Mouse (Mus musculus): ENCODE results near the gene Gm136. TPM values are rescaled to one million over a fixed set of nuclear protein-coding genes. Genes with fewer than 3 reads are reported as not detected.

The Gm136 gene
- polyA plus RNA-seq, 1 experiment, result not detected

DNA sequence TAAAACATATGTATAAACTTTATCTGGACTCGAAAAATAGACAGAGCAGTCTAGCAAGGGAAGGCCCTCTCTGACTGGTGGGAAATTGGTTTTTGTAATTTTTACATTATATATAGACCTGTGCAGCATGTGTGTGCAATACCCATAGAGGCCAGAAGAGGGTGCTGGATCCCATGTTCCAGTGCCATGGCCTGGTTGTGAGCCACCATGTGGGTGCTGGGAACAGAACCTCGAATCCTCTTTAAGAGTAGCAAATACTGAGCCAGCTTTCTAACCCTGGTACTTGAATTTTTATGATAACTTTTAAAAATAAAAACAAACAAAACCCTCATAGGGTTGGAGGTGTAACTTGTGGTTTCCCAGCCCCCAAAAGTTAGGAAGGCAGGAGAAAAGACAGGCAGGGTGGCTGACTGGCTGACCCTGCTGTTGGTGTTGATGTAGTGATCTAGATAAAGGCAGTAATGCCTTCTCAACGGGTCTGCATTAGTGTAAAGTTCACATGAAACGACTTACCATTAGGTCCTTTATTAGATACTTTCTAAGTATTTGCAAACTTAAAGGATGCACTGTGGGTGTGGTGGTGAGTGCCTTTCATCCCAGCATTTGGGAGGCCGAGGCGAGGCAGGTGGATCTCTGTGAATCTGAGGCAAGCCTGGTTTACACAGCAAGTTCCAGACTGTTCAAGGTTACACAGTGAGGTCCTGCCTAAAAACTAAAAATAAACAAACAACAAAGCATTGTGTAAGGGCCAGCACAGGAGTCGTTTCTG lies 35.8 kb downstream of the Gm136 start:
- Histone ChIP-seq H3K27me3 (replicated peaks) (peaks cover 2% of the 10 kb centered on the region), H3K4me1 (no peaks in the 10 kb centered on the region), H3K36me3 (replicated peaks; ENCODE audit: low read length) (no peaks in the 10 kb centered on the region), H3K9me3 (peaks cover 32% of the 10 kb centered on the region), H3K4me3 (replicated peaks) (no peak overlapping the region)
- no peak for TF ChIP-seq FLI1 (IDR thresholded peaks at IDR 0.05; ENCODE audit: low read length)
- TF ChIP-seq GATA1 (IDR thresholded peaks at IDR 0.05; ENCODE audit: borderline replicate concordance, low read length), result no peak

DNA sequence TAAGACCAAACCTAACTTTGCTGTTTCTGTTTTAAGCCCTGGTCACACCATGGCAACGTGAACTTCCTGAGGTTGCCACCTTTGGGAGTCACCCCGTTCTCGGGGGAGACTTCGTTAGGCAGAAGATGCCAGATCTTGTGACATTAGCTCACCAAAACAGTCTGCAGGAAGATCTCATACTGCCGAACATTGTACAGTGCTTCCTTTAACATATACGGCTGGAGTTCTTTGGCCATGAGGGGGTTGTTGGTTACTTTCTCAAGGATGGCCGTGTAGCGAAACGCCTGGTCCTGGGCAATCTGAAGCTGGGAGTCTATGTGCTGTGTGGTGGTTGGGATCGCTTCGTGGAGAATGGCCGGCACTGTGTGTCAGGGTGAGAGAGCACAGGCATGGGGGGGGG lies 36.6 kb downstream of the Gm136 start:
- Histone ChIP-seq H3K27me3 (replicated peaks) (peaks cover 2% of the 10 kb centered on the region), H3K36me3 (replicated peaks; ENCODE audit: low read length) (no peaks in the 10 kb centered on the region), H3K4me1 (no peaks in the 10 kb centered on the region), H3K4me3 (replicated peaks) (no peak overlapping the region), H3K9me3 (peaks cover 32% of the 10 kb centered on the region)
- TF ChIP-seq GATA1 (IDR thresholded peaks at IDR 0.05; ENCODE audit: borderline replicate concordance, low read length), result no peak
- TF ChIP-seq FLI1 (IDR thresholded peaks at IDR 0.05; ENCODE audit: low read length), result no peak

DNA sequence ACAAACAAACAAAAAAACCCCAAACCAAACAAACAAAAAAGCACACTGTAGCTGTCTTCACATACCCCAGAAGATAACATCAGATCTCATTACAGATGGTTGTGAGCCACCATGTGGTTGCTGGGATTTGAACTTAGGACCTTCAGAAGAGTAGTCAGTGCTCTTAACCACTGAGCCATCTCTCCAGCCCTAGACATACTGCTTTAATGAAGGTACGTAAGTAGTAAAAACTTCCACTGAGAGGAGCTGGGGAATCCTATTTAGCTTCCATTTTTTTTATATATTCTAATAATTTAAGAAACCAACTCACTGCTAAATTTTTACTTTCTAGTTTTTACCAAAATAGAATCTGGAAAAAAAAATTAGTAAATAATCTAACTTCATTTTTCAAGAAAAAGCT lies 41.0 kb downstream of the Gm136 start:
- no peak overlapping the region for H3K4me3 ChIP-seq (replicated peaks)
- peaks cover 31% of the 10 kb centered on the region for H3K9me3 ChIP-seq
- H3K36me3 ChIP-seq (replicated peaks; ENCODE audit: low read length), result no peaks in the 10 kb centered on the region
- no peaks in the 10 kb centered on the region for H3K27me3 ChIP-seq (replicated peaks)
- TF ChIP-seq GATA1 (IDR thresholded peaks at IDR 0.05; ENCODE audit: borderline replicate concordance, low read length) (no peak), FLI1 (IDR thresholded peaks at IDR 0.05; ENCODE audit: low read length) (no peak)
- H3K4me1 ChIP-seq, result no peaks in the 10 kb centered on the region

DNA sequence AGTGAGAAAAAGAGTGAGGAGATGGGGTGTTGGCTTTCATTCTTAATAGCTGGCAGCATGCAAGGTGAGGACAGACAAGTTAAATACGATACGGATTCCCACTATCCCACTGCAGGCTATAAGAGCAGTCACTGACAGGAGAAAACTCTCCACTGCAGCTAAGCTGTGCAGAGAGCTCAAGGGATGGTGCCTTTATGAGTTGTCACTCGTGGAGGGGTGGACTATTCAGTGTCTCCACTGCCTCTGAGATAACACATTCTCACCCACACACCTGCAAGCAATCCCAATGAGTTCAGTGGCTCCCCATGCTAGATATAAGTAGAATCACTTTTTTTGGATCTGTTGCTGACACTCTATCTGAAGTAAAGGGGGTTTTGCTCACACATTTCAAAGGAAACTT lies 47.9 kb downstream of the Gm136 start:
- Histone ChIP-seq H3K36me3 (replicated peaks; ENCODE audit: low read length) (no peaks in the 10 kb centered on the region), H3K4me3 (replicated peaks) (no peak overlapping the region), H3K9me3 (peaks cover 20% of the 10 kb centered on the region), H3K27me3 (replicated peaks) (no peaks in the 10 kb centered on the region), H3K4me1 (no peaks in the 10 kb centered on the region)
- no peak for TF ChIP-seq FLI1 (IDR thresholded peaks at IDR 0.05; ENCODE audit: low read length)
- TF ChIP-seq GATA1 (IDR thresholded peaks at IDR 0.05; ENCODE audit: borderline replicate concordance, low read length), result no peak

DNA sequence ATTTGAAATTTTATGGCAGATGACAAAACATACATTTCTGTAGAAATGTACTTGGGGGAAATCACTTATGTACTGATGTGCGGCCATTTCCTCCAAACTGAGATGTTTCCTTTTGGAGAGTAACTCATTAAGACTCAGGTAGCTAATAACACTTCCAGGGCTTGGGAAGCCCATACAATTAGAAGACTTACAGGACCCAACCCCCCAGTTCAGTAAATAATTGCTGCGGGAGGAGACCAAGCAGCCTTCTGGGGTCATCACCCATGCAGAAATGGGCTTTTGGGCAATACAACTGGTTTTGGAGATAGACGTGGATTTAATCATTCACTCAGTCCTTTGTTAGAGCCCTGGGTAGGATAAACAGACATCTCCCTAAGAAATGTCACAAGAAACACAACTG lies 48.8 kb downstream of the Gm136 start:
- peaks cover 20% of the 10 kb centered on the region for H3K9me3 ChIP-seq
- no peak for TF ChIP-seq FLI1 (IDR thresholded peaks at IDR 0.05; ENCODE audit: low read length)
- TF ChIP-seq GATA1 (IDR thresholded peaks at IDR 0.05; ENCODE audit: borderline replicate concordance, low read length), result no peak
- H3K4me1 ChIP-seq, result no peaks in the 10 kb centered on the region
- H3K36me3 ChIP-seq (replicated peaks; ENCODE audit: low read length), result no peaks in the 10 kb centered on the region
- no peak overlapping the region for H3K4me3 ChIP-seq (replicated peaks)
- H3K27me3 ChIP-seq (replicated peaks), result no peaks in the 10 kb centered on the region

DNA sequence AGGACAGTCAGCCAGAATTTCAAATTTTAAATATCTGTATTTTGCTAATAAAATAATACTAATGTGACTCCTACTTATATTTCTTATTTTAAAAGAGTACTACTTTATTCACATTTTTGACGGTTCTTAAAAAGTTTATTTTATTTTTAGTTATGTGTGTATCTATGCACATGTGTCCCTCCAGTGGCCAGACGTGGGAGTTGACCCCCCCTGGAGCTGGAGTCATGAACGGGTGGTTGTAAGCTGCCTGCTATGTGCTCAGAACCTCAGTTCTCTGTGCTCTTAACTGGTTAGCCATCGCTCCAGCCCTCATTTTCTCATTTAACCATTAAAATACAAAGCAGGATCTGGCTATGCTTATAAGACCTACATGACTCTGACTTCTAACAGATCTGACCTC lies 53.0 kb downstream of the Gm136 start:
- H3K4me1 ChIP-seq, result no peaks in the 10 kb centered on the region
- H3K36me3 ChIP-seq (replicated peaks; ENCODE audit: low read length), result no peaks in the 10 kb centered on the region
- TF ChIP-seq FLI1 (IDR thresholded peaks at IDR 0.05; ENCODE audit: low read length) (no peak), GATA1 (IDR thresholded peaks at IDR 0.05; ENCODE audit: borderline replicate concordance, low read length) (no peak)
- peaks cover 7% of the 10 kb centered on the region; the same call in 1 of the 2 replicates for H3K9me3 ChIP-seq
- no peak overlapping the region for H3K4me3 ChIP-seq (replicated peaks)
- H3K27me3 ChIP-seq (replicated peaks), result peaks cover 1% of the 10 kb centered on the region

DNA sequence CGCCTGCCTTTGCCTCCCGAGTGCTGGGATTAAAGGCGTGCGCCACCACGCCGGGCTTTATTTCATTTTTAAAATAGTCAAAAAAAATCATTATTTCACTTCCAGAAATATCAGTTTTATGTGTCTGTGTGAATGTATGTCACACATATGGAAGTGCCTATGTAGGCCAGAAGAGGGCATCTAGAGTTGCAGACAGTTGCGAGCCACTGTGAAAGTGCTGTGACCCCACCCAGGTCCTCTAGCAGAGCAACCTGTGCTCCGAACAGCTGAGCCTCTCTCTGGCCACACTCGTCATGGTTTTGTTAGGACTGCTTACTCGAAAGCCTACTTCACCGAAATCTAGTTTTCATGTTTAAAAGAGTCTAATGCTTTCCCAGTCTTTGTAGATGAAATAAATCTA lies 53.8 kb downstream of the Gm136 start:
- H3K36me3 ChIP-seq (replicated peaks; ENCODE audit: low read length), result no peaks in the 10 kb centered on the region
- TF ChIP-seq FLI1 (IDR thresholded peaks at IDR 0.05; ENCODE audit: low read length) (no peak), GATA1 (IDR thresholded peaks at IDR 0.05; ENCODE audit: borderline replicate concordance, low read length) (no peak)
- peaks cover 7% of the 10 kb centered on the region; the same call in 1 of the 2 replicates for H3K9me3 ChIP-seq
- peaks cover 1% of the 10 kb centered on the region for H3K27me3 ChIP-seq (replicated peaks)
- no peaks in the 10 kb centered on the region for H3K4me1 ChIP-seq
- no peak overlapping the region for H3K4me3 ChIP-seq (replicated peaks)

DNA sequence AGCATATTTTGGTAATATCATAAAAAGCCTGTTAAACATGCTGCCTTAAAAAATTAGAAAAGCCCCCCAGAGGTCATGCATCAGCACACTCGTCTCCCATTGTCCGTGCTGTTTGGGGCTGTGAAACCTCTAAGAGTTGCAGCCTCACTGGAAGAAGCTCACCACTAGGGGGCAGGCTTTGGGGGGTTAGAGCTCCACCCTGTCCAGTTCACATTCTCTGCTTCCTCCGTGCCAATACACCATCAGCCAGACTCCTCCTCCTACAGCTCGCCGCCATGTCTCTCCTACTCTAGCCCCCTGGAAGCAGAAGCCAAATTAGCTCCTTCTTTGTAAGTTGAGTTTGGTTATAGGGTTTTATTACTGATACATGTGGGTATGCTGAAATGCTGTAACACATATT lies 54.5 kb downstream of the Gm136 start:
- no peaks in the 10 kb centered on the region for H3K36me3 ChIP-seq (replicated peaks; ENCODE audit: low read length)
- peaks cover 7% of the 10 kb centered on the region; the same call in 1 of the 2 replicates for H3K9me3 ChIP-seq
- no peaks in the 10 kb centered on the region for H3K4me1 ChIP-seq
- no peak for TF ChIP-seq FLI1 (IDR thresholded peaks at IDR 0.05; ENCODE audit: low read length)
- no peak for TF ChIP-seq GATA1 (IDR thresholded peaks at IDR 0.05; ENCODE audit: borderline replicate concordance, low read length)
- H3K4me3 ChIP-seq (replicated peaks), result no peak overlapping the region
- peaks cover 1% of the 10 kb centered on the region for H3K27me3 ChIP-seq (replicated peaks)

Other genes with a start within 250 kb of the Gm136 start
- 69.1 and 145 TPM in 2 replicates for gene Akirin2, start 205.3 kb downstream of the Gm136 start, polyA plus RNA-seq (2012; ENCODE audit: insufficient read depth, low replicate concordance)
- 1.9 TPM in 1 of 2 replicates, not detected in the other for gene Orc3, start 141.3 kb downstream of the Gm136 start, polyA plus RNA-seq (2012; ENCODE audit: insufficient read depth, low replicate concordance)
- 2.0 and 17.6 TPM in 2 replicates for gene Rars2, start 141.3 kb downstream of the Gm136 start, polyA plus RNA-seq (2012; ENCODE audit: insufficient read depth, low replicate concordance)
- gene Slc35a1, start 68.8 kb downstream of the Gm136 start, polyA plus RNA-seq (2012; ENCODE audit: insufficient read depth, low replicate concordance), result 0.87 TPM in 1 of 2 replicates, not detected in the other
- gene Cfap206, start 26.1 kb downstream of the Gm136 start, polyA plus RNA-seq (2012; ENCODE audit: insufficient read depth, low replicate concordance), result not detected in 2 replicates
- 5.0 TPM in 1 of 2 replicates, not detected in the other for gene Smim8, start 22.2 kb upstream of the Gm136 start, polyA plus RNA-seq (2012; ENCODE audit: insufficient read depth, low replicate concordance)
- gene Zfp292, start 126.7 kb upstream of the Gm136 start, polyA plus RNA-seq (2012; ENCODE audit: insufficient read depth, low replicate concordance), result 0.18 and 0.32 TPM in 2 replicates
- gene Cga, start 137.5 kb upstream of the Gm136 start, polyA plus RNA-seq (2012; ENCODE audit: insufficient read depth, low replicate concordance), result not detected in 2 replicates

Measured in megakaryocyte, embryonic 14.5 days (primary cell).